Mouse (Mus musculus) cerebellum, adult 9-11 months (tissue): ENCODE measurements around the gene Decr2.
A peak's percentile ranks its signal among the peaks of the same experiment; 100 is the strongest.
"Not testable (repeated sequence)": the region's sequence is repeated elsewhere in the genome, so short reads cannot be mapped to it uniquely, and the experiment has no call there.

Experiments
- DNase-seq: peaks from one replicate; pipeline ENCODE4 v3.0.0; 2022

Gene Decr2

DNA sequence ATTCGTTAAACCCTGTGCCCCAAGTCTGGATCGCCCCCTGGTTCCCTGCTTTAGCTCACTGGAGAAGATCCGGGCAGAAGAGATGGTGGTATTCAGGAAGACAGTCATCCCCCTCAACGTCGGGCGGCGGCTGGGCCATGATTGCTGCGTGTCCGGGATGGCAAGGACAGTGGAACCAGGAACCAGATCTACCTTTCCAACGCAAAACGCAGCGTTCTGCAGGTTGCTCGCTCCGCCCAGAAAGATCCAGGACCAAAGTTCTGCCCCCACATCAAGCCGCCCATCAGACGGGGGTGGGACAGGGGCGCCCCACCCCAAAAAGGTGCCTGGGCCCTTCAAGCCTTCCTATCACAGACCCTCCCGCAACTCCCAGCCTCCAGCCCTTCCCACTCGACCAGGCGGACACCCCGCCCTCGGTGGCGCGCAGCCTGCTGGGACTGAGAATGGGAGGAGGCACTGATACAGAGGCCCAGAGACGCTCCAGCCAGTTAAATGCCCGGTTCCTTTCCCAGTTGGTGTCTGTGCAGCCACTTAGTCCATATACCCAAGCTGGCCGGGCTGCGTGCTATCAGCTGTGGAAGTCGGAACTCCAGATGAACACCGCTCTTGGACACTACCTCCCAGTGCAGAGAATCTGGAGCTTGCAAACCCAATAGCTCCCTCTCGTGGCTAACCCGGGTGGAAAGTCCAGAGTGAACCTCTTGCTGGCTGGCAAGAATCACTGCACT, at the start of gene Decr2:
TSS of gene Decr2 (minus strand) at position 433 of the 728 bp plus-strand sequence.
- DNase-seq: peak; percentile 87

DNA sequence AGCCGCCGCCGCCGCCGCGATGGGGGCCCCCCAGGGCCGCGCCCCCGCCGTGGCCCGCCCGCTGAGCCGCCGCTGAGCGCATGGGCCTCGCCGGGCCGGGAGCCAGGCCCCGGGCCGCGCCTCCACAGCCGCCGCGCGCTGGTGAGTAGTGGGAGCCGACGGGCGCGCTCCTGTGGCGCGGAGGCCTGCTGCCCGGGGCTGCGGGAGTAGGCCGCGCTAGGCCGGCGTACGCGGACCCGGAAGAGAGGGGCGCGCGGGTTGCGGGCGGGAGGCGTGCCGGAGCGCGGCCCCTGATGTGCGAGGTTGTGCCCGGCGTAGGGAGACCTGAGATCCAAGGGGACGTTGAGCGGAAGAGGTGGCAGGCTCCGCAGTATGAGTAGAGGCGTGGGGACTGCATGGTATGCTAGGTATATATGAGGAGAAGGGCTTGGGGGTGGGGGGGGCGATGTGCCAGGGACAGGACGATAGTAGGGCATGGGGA, 48.8 kb upstream of the Decr2 start:
- DNase-seq: no peak

DNA sequence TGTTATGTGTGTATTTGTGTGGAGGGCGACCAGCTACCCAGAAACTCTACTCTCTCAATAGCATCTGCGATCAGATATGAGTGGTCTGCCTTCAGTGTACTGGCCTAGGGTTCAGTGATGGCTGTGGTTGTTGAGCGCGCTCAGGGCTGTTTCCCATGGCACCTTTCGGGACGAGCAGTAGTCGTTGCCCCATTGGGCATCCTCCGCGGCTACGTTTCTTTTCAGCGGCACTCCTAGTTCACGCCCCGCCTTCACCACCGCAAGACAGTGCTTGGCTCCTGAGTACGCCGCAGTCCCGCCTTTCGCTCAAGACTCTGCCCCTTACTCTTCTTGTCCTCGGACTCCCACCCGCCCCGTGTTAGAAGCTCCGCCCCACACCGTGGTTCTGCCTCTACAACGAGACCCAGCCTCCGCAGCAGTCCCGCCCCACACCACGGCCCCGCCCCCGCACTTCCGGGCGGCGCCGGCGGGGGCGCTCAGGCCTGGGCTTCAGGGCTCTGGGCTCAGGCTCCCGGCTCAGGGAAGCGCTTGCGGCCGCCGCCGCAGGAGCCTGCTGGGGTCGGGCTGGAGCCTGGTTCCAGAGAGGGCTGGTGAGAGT, 48.2 kb upstream of the Decr2 start, which contains the start of gene Axin1:
TSS of gene Axin1 (plus strand) at position 450 of the 598 bp plus-strand sequence.
- DNase-seq: peak; percentile 98

DNA sequence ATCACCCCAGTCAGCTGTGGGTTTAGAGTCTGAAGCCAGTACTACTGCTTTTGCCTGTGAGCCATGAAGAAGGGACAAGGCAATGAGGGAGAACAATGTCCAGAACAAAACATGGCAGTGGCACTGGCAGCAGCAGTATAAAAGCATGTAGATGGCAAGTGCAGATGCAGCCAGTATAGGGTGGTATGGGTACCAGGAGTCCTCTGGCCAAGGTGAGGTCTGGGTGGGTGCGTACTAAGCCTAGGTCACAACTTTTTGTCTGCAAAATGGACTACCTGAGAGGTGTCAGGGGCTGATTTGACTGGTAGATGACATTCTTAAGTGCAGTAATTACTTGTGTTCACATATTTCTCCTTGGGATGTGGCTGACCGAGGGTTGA, 47.6 kb upstream of the Decr2 start:
- DNase-seq: no peak

DNA sequence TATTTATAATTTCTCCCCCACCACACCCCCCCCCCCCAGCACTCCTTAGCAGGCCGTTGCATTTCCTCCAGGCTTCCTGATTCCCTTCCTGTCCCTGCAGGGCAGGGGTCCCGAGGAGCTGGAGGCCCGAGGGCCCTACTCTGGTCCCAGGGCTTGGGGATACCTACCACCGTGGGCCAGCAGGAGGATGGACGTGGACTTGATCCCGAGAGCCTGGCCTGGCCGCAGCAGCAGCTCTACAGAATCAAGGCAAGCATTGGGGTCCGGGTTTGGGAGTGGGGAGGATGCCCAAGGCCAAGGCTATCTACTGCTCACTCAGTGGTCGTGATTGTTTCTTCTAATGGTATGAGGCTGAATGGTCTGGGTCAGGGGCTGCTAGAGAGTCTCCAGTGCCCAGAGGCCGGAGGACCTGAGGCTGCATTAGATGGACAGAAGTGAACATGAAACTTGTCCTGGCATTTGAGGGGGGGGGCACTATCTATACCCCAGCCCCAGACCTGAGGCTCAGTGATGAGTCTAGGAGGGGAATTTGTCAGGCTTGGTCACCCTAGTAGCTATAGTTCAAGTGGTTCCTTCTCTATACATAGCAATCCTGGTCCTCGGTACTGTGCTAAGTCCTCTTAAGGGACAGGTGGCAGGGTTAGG, 47.1 kb upstream of the Decr2 start:
- peak; percentile 49 for DNase-seq

DNA sequence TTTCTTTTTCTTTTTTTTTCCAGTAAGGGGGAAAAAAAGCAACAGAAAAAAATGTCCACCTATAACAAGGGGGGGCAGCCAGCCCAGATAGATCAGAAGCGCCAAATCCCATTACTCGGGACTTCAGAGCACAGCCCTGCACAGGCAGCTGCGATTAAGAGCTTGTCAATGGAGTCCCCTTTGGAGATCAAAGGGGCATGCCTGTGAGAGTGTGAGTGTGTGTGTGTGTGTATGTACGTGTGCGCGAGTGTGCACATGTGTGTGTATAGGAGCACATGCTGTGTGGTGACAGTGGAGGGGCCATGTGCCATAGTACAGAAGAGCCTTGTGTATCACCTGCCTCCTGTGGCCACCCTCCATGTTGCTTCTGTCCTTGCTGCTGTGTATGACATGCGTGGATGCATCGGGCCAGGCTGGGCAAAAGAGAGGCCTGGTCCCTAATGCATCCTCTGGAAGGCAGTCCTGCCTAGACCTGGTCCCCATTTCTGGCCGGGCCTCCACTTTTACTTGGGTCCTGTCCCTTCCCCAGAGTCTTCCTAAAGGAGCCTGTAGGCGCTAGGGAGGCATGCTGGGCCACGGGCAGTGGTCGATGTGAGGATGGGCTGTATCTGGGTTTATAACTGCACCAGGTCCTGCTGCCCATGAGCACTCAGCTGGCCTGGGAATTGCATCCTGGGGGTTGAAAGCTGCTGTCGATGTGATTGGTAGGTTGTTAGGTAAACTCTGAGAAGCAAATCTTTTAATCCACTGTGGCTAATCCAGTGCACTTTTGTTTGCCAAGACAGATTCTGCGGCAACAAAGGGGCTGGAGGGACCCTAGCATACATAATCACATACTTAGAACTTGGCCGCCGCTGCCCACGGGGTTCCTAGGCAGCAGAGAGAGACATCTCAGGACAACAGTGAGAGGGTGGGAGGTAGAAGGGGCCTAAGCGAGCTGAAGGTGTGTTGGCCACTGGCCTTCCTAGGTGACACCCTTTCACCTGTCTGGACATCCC, 42.0 kb upstream of the Decr2 start:
- no peak for DNase-seq

DNA sequence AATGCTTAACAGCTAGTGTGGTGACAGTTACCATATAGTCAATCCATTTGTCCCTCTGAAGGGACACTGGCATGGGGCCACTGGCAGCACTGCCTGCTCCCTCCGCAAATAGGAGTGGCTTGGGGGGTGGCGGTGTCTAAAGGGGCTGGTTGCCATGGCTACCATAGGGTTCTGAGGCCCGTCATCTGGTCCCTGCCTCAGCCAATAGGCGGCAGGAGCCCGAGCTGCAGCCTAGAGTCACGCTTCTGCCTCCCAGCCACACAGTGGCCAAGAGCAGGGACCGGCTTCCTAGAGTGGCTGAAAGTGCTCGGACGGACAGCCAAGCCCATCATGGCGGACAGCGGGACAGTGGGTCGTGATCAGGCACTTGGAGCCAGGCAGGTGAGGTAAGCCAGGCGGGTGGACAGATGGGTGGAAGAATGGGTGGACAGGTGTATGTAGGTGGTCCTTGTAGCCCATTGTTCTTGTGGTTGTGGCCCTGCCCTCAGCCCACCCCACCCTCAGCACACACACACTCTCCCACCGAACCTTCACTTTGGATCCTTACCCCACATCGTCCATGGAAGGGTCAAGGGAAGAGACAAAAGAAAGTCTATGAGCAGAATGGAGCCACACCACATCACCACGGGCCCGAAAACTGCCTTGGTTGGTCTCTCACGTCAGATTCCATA, 41.1 kb upstream of the Decr2 start:
- DNase-seq: no peak

DNA sequence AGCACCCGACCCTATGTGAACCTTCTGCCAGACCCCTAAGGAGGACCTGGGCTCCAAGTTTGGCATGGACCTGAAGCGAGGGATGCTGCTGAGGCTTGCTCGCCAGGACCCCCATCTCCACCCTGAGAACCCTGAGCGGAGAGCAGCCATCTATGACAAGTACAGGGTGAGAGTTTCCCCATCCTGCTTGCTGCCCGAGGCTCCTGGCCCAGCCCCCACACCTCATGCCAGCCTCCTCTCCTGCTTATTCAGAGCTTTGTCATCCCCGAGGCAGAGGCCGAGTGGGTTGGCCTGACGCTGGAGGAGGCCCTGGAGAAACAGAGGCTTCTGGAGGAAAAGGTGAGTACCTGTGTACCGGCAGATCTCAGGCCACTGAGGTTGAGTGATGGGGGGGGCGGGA, 35.1 kb upstream of the Decr2 start:
- DNase-seq: peak; percentile 44

DNA sequence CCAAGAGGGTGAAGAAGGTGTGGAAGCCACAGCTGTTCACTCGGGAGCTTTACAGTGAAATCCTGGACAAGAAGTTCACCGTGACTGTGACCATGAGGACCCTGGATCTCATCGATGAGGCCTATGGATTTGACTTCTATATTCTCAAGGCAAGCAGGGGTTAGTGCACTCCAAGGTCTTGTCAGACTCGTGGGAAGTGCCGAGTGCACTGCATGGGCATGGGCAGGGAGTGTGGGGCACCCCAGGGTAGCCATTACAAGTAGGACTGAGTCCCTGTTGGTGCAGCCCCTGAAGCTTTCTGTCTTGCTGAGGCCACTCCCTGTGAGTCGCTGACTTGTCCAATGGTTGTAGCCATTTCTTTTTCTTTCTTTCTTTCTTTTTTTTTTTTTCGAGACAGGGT, 34.4 kb upstream of the Decr2 start:
- peak; percentile 40 for DNase-seq

DNA sequence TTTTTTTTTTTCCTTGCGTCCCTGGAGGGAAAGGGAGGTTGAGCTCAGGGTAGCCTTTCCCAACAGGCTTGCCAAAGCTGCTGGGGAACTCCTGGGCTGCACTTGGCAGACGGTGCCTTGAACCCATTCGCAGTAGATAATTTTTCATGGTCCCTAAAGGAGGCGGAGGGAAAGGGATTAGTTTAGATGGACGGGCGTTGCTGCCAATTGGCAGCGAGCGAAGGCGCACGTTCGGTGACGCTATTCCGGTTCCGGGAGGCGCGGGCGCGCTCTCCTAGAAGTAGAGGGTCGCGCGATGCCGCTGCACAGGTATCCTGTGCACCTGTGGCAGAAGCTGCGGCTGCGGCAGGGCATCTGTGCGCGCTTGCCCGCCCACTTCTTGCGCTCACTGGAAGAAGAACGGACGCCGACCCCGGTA, 33.1 kb upstream of the Decr2 start, which contains the start of gene Mrpl28:
TSS of gene Mrpl28 (plus strand) at position 234 of the 418 bp plus-strand sequence.
- DNase-seq: peak; percentile 94

DNA sequence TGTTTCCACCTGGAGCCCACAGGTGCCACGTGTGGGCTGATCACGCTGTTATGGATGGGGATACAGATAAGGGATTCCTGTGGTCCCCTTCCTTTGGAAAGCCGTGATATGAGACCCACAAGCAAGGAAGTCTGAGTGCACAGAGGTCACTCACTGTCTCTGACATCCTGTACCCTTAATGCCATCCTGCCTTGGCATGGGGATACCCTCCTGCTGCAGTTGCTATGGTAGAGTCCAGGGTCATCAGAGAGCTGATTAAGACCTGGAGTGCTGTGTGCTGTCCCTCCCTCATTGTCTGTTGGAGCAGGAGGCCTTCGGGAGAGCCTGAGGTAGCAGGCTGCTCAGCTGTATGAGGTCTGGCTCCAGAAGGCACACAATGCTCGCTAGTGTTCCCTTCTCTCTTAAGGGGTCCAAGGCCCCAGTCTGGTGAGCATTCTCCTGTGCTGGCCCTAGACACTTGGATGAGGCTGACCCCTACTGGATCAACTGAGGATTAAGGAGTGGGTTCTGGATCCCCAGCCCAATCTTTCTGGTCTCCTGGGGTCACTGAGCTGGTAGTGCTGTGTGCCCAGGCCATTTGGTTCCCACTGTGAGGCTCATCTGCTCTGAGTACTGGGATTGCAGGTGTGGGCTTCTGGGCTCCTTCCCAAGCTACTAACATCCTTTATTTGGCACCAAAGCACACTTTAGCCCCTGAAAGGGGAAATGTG, 32.4 kb upstream of the Decr2 start:
- DNase-seq: peak; percentile 65

DNA sequence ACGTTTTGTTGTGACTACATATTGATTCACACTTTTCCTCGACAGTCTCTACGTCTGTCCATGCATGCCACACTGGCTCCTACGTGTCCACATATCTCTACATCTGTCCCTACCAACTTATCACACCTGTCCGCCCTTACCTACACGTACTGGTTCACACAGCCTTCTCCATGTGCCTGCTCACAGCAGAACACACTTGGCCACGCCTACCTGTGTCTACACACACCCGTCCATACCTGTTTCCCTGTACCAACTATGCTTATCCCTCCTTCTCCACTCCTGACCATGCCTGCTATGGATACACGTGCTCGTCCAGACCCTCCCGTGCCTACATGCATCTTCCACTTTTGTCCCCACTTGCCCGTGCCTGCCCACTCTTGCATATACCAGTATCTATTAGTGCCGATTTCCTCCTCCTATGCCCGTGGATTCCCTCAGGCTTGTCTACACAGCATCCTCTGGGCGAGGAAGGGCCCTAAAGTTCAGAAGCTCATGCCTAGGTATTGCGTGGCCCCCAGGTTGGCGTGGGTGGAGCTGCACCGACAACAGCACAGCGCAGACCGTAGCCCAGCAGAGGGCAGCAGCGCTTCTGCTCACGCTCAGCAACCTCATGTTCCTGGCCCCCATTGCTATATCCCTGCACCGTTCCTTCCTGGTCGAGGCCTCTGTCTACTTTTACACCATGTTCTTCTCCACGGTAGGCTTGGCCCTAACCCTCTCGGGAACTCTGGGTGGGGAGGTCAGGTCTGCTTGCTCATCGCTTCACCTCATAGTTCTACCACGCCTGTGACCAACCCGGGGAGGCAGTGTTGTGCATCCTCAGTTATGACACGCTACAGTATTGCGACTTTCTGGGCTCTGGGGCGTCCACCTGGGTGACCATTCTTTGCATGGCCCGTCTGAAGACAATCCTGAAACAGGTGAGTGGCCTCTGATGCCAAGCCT, 29.9 kb upstream of the Decr2 start:
- DNase-seq: peak; percentile 68

DNA sequence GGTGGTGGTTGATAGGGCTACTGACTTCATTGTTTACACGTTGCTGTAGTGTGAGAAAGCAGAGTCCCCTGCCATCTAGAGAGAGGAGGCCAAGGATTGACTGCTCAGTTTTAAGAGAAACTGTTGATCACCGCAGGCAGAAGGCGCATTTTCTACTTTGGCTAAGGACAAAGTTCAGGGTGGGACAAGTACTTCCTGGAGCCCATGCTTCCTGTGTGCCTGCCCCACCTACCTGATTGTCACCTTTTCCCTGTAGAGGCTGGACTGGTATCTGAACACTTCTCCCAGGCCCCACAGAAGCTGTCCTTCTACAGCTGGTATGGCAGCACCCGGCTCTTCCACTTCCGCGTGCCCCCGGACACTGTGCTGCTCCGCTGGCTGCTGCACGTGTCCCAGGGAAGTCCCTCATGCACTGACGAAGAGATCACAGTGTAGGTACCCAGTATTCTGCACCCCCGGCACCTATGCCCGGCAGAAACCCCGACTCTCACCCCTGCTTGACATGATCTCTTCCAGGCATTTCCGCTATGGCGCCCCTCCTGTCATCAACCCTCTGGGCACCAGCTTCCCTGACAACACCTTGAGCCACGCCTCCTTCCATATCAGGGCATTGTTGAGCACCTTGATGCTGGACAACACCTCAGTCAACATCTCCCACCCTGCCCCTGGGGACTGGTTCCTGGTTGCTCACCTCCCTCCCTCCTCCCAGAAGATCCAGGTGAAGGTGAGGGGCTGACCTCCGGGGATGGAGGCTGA, 26.5 kb upstream of the Decr2 start:
- no peak for DNase-seq

DNA sequence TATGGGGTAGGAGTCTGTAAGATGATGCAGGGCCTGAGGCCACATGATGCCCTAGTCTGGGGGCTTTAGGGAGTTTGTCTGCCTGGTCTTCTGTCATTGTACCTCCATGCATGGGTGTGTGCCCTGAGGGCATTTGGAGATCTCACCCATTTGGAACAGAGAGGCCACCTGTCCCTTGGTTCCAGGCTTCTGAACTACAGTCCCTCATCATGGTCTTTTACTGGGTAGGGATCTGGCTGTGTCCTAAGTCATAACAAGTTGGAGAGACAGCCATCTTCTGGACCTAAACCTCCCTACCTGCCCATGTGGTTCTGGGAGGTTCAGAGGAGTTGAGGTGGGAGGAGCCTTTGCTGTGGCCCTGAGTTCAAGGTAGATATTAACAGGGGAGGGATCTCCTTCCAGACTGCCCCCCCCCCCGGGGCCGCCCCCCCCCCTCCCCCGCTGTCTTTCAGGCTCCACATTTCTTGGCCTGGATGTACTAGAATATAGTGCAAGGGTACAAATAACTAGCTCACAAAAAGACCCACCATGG, 25.9 kb upstream of the Decr2 start:
- DNase-seq: no peak

DNA sequence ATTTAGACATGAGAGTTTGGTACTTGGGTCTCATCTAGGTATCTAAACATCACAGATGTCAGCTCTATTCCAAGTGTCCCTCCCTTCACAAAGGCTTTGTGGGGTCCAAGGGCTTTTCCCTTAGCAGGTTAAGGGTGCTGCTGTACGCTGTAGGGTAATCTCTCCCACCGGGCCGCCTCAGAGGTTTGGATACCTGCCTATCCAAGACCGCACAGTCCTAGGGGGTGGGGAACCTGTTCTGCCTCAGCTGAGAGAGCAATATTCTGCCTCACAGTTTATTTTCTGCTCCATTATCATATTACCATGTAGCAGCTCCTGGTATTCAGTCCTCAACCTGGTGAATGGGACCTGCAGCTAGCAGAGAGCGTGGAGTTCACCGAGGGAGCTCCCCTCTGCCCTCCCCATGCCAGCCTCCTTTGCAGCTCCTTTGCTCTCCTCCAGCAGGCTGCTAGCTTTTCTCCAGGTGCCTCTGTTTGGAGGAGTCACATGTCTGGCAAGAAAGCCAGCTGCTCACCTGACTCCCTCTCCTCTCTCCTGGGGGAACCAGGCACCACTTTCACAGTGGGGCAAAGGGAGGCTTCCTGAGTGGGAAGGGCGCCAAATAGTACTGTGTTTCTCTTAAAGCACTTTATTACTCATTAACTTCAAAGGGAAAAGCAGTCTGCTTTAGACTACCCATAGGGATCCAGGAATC, 25.2 kb upstream of the Decr2 start:
- peak; percentile 43 for DNase-seq

DNA sequence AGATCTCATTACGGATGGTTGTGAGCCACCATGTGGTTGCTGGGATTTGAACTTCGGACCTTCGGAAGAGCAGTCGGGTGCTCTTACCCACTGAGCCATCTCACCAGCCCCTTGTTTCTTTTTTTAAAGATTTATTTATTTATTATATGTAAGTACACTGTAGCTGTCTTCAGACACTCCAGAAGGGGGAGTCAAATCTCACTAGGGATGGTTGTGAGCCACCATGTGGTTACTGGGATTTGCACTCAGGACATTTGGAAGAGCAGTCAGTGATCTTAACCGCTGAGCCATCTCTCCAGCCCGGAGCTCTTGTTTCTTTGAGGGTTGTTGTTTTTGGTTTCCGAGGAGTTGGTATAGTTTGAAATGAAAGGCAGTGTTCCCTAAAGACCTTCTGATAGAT, 24.3 kb upstream of the Decr2 start:
- not testable (repeated sequence) for DNase-seq

DNA sequence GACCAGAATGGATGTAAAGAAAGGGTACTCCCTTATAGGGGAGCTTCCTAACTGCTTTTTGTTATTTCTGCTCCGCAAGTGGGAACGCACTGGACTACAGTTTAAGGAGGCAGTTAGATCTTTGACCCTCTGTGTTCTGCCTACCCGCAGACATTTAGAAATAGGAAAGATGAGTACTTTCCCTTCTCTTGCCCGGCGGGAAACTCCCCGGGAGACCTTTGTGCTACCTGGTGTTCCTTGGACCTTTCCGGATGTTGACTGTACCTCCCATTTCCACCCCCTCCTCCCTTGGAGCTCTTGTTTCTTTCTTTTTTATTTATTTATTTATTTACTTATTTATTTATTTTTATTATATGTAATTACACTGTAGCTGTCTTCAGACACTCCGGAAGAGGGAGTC, 23.9 kb upstream of the Decr2 start:
- DNase-seq: no peak

DNA sequence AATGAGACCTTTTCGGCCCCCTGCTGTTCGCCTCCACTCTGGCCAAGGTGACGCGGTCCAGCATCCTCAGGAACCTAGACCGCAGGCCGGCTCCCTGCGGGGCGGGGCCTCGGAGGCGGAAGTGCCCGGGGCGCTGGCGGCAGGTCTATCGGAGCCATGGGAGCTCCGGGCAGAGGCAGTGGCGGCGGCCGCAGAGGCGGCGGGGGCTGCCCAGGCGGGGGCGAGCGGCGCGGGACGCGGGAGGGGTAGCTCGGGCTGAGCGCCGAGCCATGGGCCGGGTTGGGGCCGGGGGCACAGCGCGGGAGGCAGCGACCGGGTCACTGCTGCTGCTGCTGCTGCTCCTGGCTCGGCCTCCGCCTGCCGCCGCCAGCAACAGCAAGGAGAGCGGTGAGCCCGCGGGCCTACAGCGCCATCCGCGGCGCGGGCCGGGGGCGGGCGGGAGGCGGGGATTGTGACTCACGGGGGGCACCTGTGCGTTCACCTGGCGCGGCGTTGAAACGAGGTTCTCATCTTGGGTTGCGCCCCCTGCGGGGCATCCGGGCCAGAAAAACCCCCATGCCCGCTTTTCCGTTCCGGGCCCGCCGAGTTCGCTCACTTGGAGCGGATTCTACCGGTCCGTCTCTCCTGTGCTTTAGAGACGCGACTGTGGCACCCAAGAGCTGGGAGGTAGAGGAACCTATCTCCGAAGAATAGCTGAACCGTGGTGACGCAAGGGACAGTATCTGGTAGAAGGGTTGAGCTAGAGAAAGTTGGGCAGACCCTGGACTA, 23.2 kb upstream of the Decr2 start, which contains the start of gene Tmem8:
TSS of gene Tmem8 (plus strand) at position 119 of the 768 bp plus-strand sequence.
- DNase-seq: peak; percentile 87
